Comparison of ENCODE assay signal across 12 mouse cellular contexts in the genomic region with DNA sequence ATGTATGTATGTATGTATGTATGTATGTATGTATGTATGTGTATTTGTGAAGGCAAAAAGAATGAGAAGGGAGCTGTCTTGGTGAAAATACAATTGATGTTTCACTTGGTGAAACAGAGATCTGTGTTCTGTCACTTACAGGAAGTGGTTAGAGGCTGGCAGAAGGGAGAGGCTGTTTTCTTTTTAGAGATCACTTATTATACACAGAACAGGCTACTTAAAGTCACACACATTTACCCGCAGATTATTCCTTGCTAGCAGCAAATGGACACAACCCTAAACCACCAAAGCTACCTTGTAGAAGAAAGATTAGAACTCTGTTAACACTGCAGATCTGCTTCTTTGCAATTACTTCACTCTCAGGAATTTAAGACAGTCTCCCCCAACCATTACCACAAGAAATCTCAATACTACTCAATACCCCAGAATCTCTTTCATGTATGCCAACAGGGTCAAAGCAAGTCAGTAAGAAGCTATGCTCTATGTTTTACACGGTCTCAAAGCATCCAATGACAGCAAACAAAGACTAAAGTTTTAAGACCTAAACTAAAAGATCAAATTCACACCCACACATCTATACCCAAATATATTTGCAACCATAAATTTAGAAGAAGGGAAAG.
A peak's percentile ranks its signal among the peaks of the same experiment; 100 is the strongest.
DNase-seq lines count a peak whose midpoint lies in the region; ATAC-seq and TF ChIP-seq lines count a peak whose summit lies in the region.
"Had no signal": no experiment of that assay in that cellular context is flagged by ENCODE, and none has a peak within 500 bp of the region (broad histone marks: within the 10 kb centered on the region; RNA-seq: fewer than 3 reads in every experiment).

No protein-coding gene starts in this region.

- peak overlapping the region; percentile 40; the same call in 1 of the 2 replicates for H3K27ac ChIP-seq in liver, embryonic 12.5 days
- H3K27ac ChIP-seq in bone marrow macrophage, adult 2 months (ENCODE audit: insufficient read depth, low read depth, low read length) = peak overlapping the region; percentile 55
- H3K27ac ChIP-seq in forebrain, embryonic 11.5 days (ENCODE audit: low read depth, low read length) = no peak overlapping the region
- no peak overlapping the region for H3K27ac ChIP-seq in intestine, postnatal 0 days (ENCODE audit: low read depth, low read length)
- H3K27ac ChIP-seq: intestine, embryonic 15.5 days; midbrain, embryonic 15.5 days had no signal

- ATAC-seq in liver, embryonic 12.5 days = no peak
- ATAC-seq in forebrain, embryonic 11.5 days (replicated peaks; ENCODE audit: low FRiP score) = no peak
- ATAC-seq in intestine, postnatal 0 days = no peak
- ATAC-seq: intestine, embryonic 15.5 days; midbrain, embryonic 15.5 days had no signal

- no peak for DNase-seq in liver
- DNase-seq in CD4-positive, CD25-positive, alpha-beta regulatory T cell, adult 2 months (ENCODE audit: low read depth, low spot score) = peak; percentile 71
- no peak for DNase-seq in forebrain, embryonic 11.5 days (ENCODE audit: low spot score)
- DNase-seq: adrenal gland, postnatal 36 days; cerebellum, adult 18-20 months; lung, embryonic 14.5 days had no signal

- TF ChIP-seq CTCF in bone marrow macrophage, adult 2 months (IDR thresholded peaks at IDR 0.05; ENCODE audit: low read depth, low read length) = no peak
- TF ChIP-seq CTCF in intestine, postnatal 0 days (IDR thresholded peaks at IDR 0.05; ENCODE audit: low read depth) = no peak

- H3K4me3 ChIP-seq in liver, embryonic 12.5 days = no peak overlapping the region
- H3K4me3 ChIP-seq in bone marrow macrophage, adult 2 months (ENCODE audit: insufficient read depth, low read length) = no peak overlapping the region
- H3K4me3 ChIP-seq in myocyte = no peak overlapping the region
- no peak overlapping the region for H3K4me3 ChIP-seq in forebrain, embryonic 11.5 days (ENCODE audit: low read depth, low read length)
- no peak overlapping the region for H3K4me3 ChIP-seq in intestine, postnatal 0 days (ENCODE audit: low read depth, low read length)
- H3K4me3 ChIP-seq: intestine, embryonic 15.5 days; midbrain, embryonic 15.5 days had no signal

- peaks cover 78% of the 10 kb centered on the region for H3K79me2 ChIP-seq in myocyte (ENCODE audit: control insufficient read depth, insufficient read depth)

- peaks cover 29% of the 10 kb centered on the region for H3K4me1 ChIP-seq in liver, embryonic 12.5 days
- peaks cover 29% of the 10 kb centered on the region for H3K4me1 ChIP-seq in bone marrow macrophage, adult 2 months (ENCODE audit: control insufficient read depth, insufficient read depth, low read length)
- peaks cover 6% of the 10 kb centered on the region for H3K4me1 ChIP-seq in forebrain, embryonic 11.5 days (replicated peaks; ENCODE audit: control insufficient read depth, insufficient read depth, low read length)
- H3K4me1 ChIP-seq in intestine, postnatal 0 days (replicated peaks; ENCODE audit: control insufficient read depth, insufficient read depth, low read length) = no peaks in the 10 kb centered on the region; the same call in 1 of the 2 replicates

- no peak overlapping the region for H3K9ac ChIP-seq in liver, embryonic 12.5 days
- no peak overlapping the region for H3K9ac ChIP-seq in forebrain, embryonic 11.5 days (ENCODE audit: low read length)
- H3K9ac ChIP-seq in intestine, postnatal 0 days (ENCODE audit: low read depth, low read length) = no peak overlapping the region
- H3K9ac ChIP-seq: intestine, embryonic 15.5 days; lung, embryonic 14.5 days; midbrain, embryonic 15.5 days had no signal

- TF ChIP-seq POLR2A in bone marrow macrophage, adult 2 months (IDR thresholded peaks at IDR 0.05; ENCODE audit: borderline replicate concordance, low read depth, low read length) = no peak
- no peak for TF ChIP-seq POLR2A in myocyte (IDR thresholded peaks at IDR 0.05; ENCODE audit: insufficient read length, low read depth)

- 0 out of 2 replicates have a peak overlapping the region, but pooled peaks have one; percentile 8 for H3K4me2 ChIP-seq in liver, embryonic 12.5 days
- H3K4me2 ChIP-seq in myocyte (ENCODE audit: low read depth) = peak overlapping the region; percentile 43
- no peak overlapping the region for H3K4me2 ChIP-seq in forebrain, embryonic 11.5 days (ENCODE audit: low read depth, low read length, severe bottlenecking)
- no peak overlapping the region for H3K4me2 ChIP-seq in intestine, postnatal 0 days (replicated peaks; ENCODE audit: low read depth)
- H3K4me2 ChIP-seq: intestine, embryonic 15.5 days; lung, embryonic 14.5 days; midbrain, embryonic 15.5 days had no signal

- WGBS in liver, embryonic 12.5 days (ENCODE audit: insufficient replicate concordance) = 24% methylated on average over 2 of the region's 2 CpGs
- 73% methylated on average over 2 of the region's 2 CpGs for WGBS in forebrain, embryonic 11.5 days
- 52% methylated on average over 2 of the region's 2 CpGs for WGBS in intestine, postnatal 0 days

- no peaks in the 10 kb centered on the region for H3K9me3 ChIP-seq in liver, embryonic 12.5 days (replicated peaks)
- no peaks in the 10 kb centered on the region for H3K9me3 ChIP-seq in forebrain, embryonic 11.5 days (ENCODE audit: control insufficient read depth, low read length)
- H3K9me3 ChIP-seq in intestine, postnatal 0 days (ENCODE audit: control insufficient read depth) = no peaks in the 10 kb centered on the region
- H3K9me3 ChIP-seq: intestine, embryonic 15.5 days; midbrain, embryonic 15.5 days had no signal

- no peaks in the 10 kb centered on the region for H3K36me3 ChIP-seq in liver, embryonic 12.5 days
- no peaks in the 10 kb centered on the region for H3K36me3 ChIP-seq in myocyte (ENCODE audit: control insufficient read depth, insufficient read depth)
- no peaks in the 10 kb centered on the region for H3K36me3 ChIP-seq in forebrain, embryonic 11.5 days (ENCODE audit: control insufficient read depth, insufficient read depth, low read length)
- H3K36me3 ChIP-seq in intestine, postnatal 0 days (ENCODE audit: control insufficient read depth, insufficient read depth) = no peaks in the 10 kb centered on the region
- H3K36me3 ChIP-seq: intestine, embryonic 15.5 days; midbrain, embryonic 15.5 days had no signal

- no peaks in the 10 kb centered on the region for H3K27me3 ChIP-seq in liver, embryonic 12.5 days (replicated peaks)
- H3K27me3 ChIP-seq in myocyte (ENCODE audit: control insufficient read depth, insufficient read depth, insufficient read length) = no peaks in the 10 kb centered on the region
- no peaks in the 10 kb centered on the region for H3K27me3 ChIP-seq in forebrain, embryonic 11.5 days (ENCODE audit: control insufficient read depth, insufficient read depth, low read length)
- H3K27me3 ChIP-seq in intestine, postnatal 0 days (replicated peaks; ENCODE audit: control insufficient read depth, insufficient read depth, low read length) = no peaks in the 10 kb centered on the region
- H3K27me3 ChIP-seq: intestine, embryonic 15.5 days; midbrain, embryonic 15.5 days had no signal

- no peak overlapping the region for H3ac ChIP-seq in myocyte (ENCODE audit: control insufficient read depth, insufficient read length)

TF ChIP-seq in myocyte, 11 proteins besides CTCF, POLR2A, EP300 and RAD21:
- TF ChIP-seq MYOG (IDR thresholded peaks at IDR 0.05; ENCODE audit: control insufficient read depth in 1 of 3, insufficient read depth in 1 of 3, insufficient read length in 2 of 3, low read depth in 2 of 3) (no peak), E2F4 (IDR thresholded peaks at IDR 0.05; ENCODE audit: insufficient read depth) (no peak), TCF3 (IDR thresholded peaks at IDR 0.05; ENCODE audit: insufficient read length, low read depth) (no peak), REST (IDR thresholded peaks at IDR 0.05; ENCODE audit: insufficient read depth, insufficient read length) (no peak), USF1 (IDR thresholded peaks at IDR 0.05; ENCODE audit: low read depth) (no peak), SRF (IDR thresholded peaks at IDR 0.05; ENCODE audit: control insufficient read depth, insufficient read length, low read depth) (no peak), CEBPB (IDR thresholded peaks at IDR 0.05; ENCODE audit: insufficient read depth, poor library complexity, severe bottlenecking) (no peak), POLR2AphosphoS2 (IDR thresholded peaks at IDR 0.05; ENCODE audit: insufficient read length, low read depth) (no peak), MAX (IDR thresholded peaks at IDR 0.05; ENCODE audit: low read depth) (no peak), MYOD1 (IDR thresholded peaks at IDR 0.05; ENCODE audit: control insufficient read depth in 1 of 3, insufficient read length in 2 of 3, low read depth in 2 of 3) (no peak), TCF12 (IDR thresholded peaks at IDR 0.05; ENCODE audit: insufficient read depth, poor library complexity, severe bottlenecking) (no peak)

Comparison
In these comparisons a context has a peak if more than half of its experiments do, and no peak if none do; other contexts are left out.
1. H3K27ac ChIP-seq: peak in liver, embryonic 12.5 days (single experiment) and bone marrow macrophage, adult 2 months (single experiment); none in forebrain, embryonic 11.5 days (single experiment) and intestine, postnatal 0 days (single experiment).
2. H3K4me2 ChIP-seq: peak in liver, embryonic 12.5 days (single experiment) and myocyte (single experiment); none in forebrain, embryonic 11.5 days (single experiment) and intestine, postnatal 0 days (single experiment).